Mouse (Mus musculus) hindbrain, embryonic 15.5 days (tissue): ENCODE measurements around the gene Cadps2. TPM values are rescaled to one million over a fixed set of nuclear protein-coding genes. Genes with fewer than 3 reads are reported as not detected.
A peak's percentile ranks its signal among the peaks of the same experiment; 100 is the strongest.

Experiments
- ATAC-seq: fragments of 200-750 bp; cut with Nextera tagmentation; 2 replicates; pipeline ENCODE4 v1.8.0; 2017; ENCODE audit warnings: low read depth, moderate number of reproducible peaks, moderate TSS enrichment; ENCODE audit not compliant: low FRiP score
- H3K27ac ChIP-seq: fragments of 300-500 bp; sonication (generic); replicated peaks from 2 replicates; pipeline ENCODE4 v1.5.1; 2015; ENCODE audit warnings: mild to moderate bottlenecking, inconsistent platforms
- H3K27me3 ChIP-seq: fragments of 300-500 bp; sonication (generic); 2 replicates; pipeline ENCODE4 v1.6.1; 2015; ENCODE audit warnings: control low read depth, inconsistent platforms
- H3K36me3 ChIP-seq: fragments of 300-500 bp; sonication (generic); 2 replicates; pipeline ENCODE4 v1.6.1; 2015; ENCODE audit warnings: control low read depth, inconsistent platforms
- H3K4me1 ChIP-seq: fragments of 300-500 bp; sonication (generic); replicated peaks from 2 replicates; pipeline ENCODE4 v1.6.1; 2015; ENCODE audit warnings: control low read depth, inconsistent platforms
- H3K4me2 ChIP-seq: fragments of 300-500 bp; sonication (generic); 2 replicates; pipeline ENCODE4 v1.6.1; 2015; ENCODE audit warnings: moderate library complexity, mild to moderate bottlenecking, inconsistent platforms
- H3K4me3 ChIP-seq: fragments of 300-500 bp; sonication (generic); 2 replicates; pipeline ENCODE4 v1.5.1; 2015; ENCODE audit warnings: mild to moderate bottlenecking, inconsistent platforms
- H3K9ac ChIP-seq: fragments of 300-500 bp; sonication (generic); 2 replicates; pipeline ENCODE4 v1.6.1; 2015; ENCODE audit warnings: inconsistent platforms
- H3K9me3 ChIP-seq: fragments of 300-500 bp; sonication (generic); 2 replicates; pipeline ENCODE4 v1.6.1; 2016; ENCODE audit warnings: control low read depth, inconsistent platforms
- WGBS: fragments of 180-500 bp; shearing (Covaris S2); methylation state at CpG from one replicate; pipeline ENCODE4 v1.1.7; 2015; 5-methylcytosine and 5-hydroxymethylcytosine counted together
- polyA plus RNA-seq: library from polyadenylated mRNA; unstranded; fragments of >200 nt; fragmentation: Nextera tagmentation; extraction: Ambion mirVana; gene quantifications from 2 replicates; pipeline ENCODE4 v1.2.1, GENCODE M21; 2015

Cadps2 gene
- polyA plus RNA-seq, 1 experiment from 2014 or later, result 13.9 TPM

GRCm38 (mm10) chr6:23837631-23838030 lies 1.6 kb downstream of the Cadps2 start:
- 96% methylated on average over 7 of the region's 7 CpGs for WGBS
- H3K4me2 ChIP-seq, result peak overlapping the region; percentile 93
- peak overlapping the region; percentile 81 for H3K4me3 ChIP-seq
- H3K27ac ChIP-seq, result no peak overlapping the region
- peaks cover 19% of the 10 kb centered on the region for H3K4me1 ChIP-seq
- H3K36me3 ChIP-seq, result no peaks in the 10 kb centered on the region
- peaks cover 26% of the 10 kb centered on the region; the same call in 1 of the 2 replicates for H3K27me3 ChIP-seq
- H3K9me3 ChIP-seq, result no peaks in the 10 kb centered on the region
- H3K9ac ChIP-seq, result no peak overlapping the region
- no peak for ATAC-seq

- no peaks in the 10 kb centered on the region for H3K9me3 ChIP-seq
- H3K4me1 ChIP-seq, result peaks cover 19% of the 10 kb centered on the region
- ATAC-seq, result no peak
- peak overlapping the region; percentile 5; the same call in 1 of the 2 replicates for H3K4me3 ChIP-seq
- H3K36me3 ChIP-seq, result no peaks in the 10 kb centered on the region
- no peak overlapping the region for H3K9ac ChIP-seq
- H3K27ac ChIP-seq, result no peak overlapping the region
- 90% methylated on average over 5 of the region's 5 CpGs for WGBS
- peak overlapping the region; percentile 93 for H3K4me2 ChIP-seq
- peaks cover 26% of the 10 kb centered on the region; the same call in 1 of the 2 replicates for H3K27me3 ChIP-seq
Measured at GRCm38 (mm10) chr6:23837127-23837526, 2.1 kb downstream of the Cadps2 start.

- Histone ChIP-seq H3K27me3 (peaks cover 26% of the 10 kb centered on the region; the same call in 1 of the 2 replicates), H3K36me3 (no peaks in the 10 kb centered on the region), H3K4me2 (peak overlapping the region; percentile 3; the same call in 1 of the 2 replicates), H3K27ac (no peak overlapping the region), H3K4me1 (peaks cover 19% of the 10 kb centered on the region), H3K9ac (no peak overlapping the region), H3K4me3 (no peak overlapping the region), H3K9me3 (no peaks in the 10 kb centered on the region)
- 59% methylated on average over 2 of the region's 2 CpGs for WGBS
- no peak for ATAC-seq
Measured at GRCm38 (mm10) chr6:23836694-23837093, 2.5 kb downstream of the Cadps2 start.

- H3K36me3 ChIP-seq, result no peaks in the 10 kb centered on the region
- peaks cover 19% of the 10 kb centered on the region for H3K4me1 ChIP-seq
- no peaks in the 10 kb centered on the region for H3K9me3 ChIP-seq
- no peak overlapping the region for H3K9ac ChIP-seq
- H3K27me3 ChIP-seq, result peaks cover 22% of the 10 kb centered on the region; the same call in 1 of the 2 replicates
- no peak overlapping the region for H3K4me3 ChIP-seq
- H3K27ac ChIP-seq, result no peak overlapping the region
- H3K4me2 ChIP-seq, result no peak overlapping the region
- WGBS, result 87% methylated on average over 4 of the region's 4 CpGs
- ATAC-seq, result no peak
Measured at GRCm38 (mm10) chr6:23835552-23835951, 3.7 kb downstream of the Cadps2 start.

- H3K27ac ChIP-seq, result no peak overlapping the region
- no peaks in the 10 kb centered on the region for H3K9me3 ChIP-seq
- 44% methylated on average over 3 of the region's 3 CpGs for WGBS
- H3K4me2 ChIP-seq, result no peak overlapping the region
- no peaks in the 10 kb centered on the region for H3K36me3 ChIP-seq
- no peak overlapping the region for H3K4me3 ChIP-seq
- H3K4me1 ChIP-seq, result no peaks in the 10 kb centered on the region
- H3K9ac ChIP-seq, result no peak overlapping the region
- ATAC-seq, result no peak
- H3K27me3 ChIP-seq, result no peaks in the 10 kb centered on the region
Measured at GRCm38 (mm10) chr6:23830741-23831140, 8.5 kb downstream of the Cadps2 start.

GRCm38 (mm10) chr6:23829338-23829737 lies 9.9 kb downstream of the Cadps2 start:
- Histone ChIP-seq H3K4me1 (no peaks in the 10 kb centered on the region), H3K9me3 (no peaks in the 10 kb centered on the region), H3K9ac (no peak overlapping the region), H3K27me3 (no peaks in the 10 kb centered on the region), H3K27ac (no peak overlapping the region), H3K4me2 (no peak overlapping the region), H3K4me3 (no peak overlapping the region), H3K36me3 (no peaks in the 10 kb centered on the region)
- 81% methylated on average over 2 of the region's 2 CpGs for WGBS
- no peak for ATAC-seq

- no peaks in the 10 kb centered on the region for H3K27me3 ChIP-seq
- H3K4me3 ChIP-seq, result no peak overlapping the region
- 83% methylated on average over 5 of the region's 5 CpGs for WGBS
- no peak overlapping the region for H3K9ac ChIP-seq
- no peaks in the 10 kb centered on the region for H3K9me3 ChIP-seq
- ATAC-seq, result no peak
- no peak overlapping the region for H3K4me2 ChIP-seq
- no peaks in the 10 kb centered on the region for H3K36me3 ChIP-seq
- no peak overlapping the region for H3K27ac ChIP-seq
- no peaks in the 10 kb centered on the region for H3K4me1 ChIP-seq
Measured at GRCm38 (mm10) chr6:23821819-23822218, 17.4 kb downstream of the Cadps2 start.

- WGBS, result 69% methylated on average over 1 of the region's 1 CpGs
- no peaks in the 10 kb centered on the region for H3K27me3 ChIP-seq
- no peak overlapping the region for H3K4me2 ChIP-seq
- H3K27ac ChIP-seq, result no peak overlapping the region
- no peaks in the 10 kb centered on the region for H3K4me1 ChIP-seq
- no peak overlapping the region for H3K4me3 ChIP-seq
- no peak for ATAC-seq
- H3K9me3 ChIP-seq, result no peaks in the 10 kb centered on the region
- no peak overlapping the region for H3K9ac ChIP-seq
- no peaks in the 10 kb centered on the region for H3K36me3 ChIP-seq
Measured at GRCm38 (mm10) chr6:23810087-23810486, 29.1 kb downstream of the Cadps2 start.

GRCm38 (mm10) chr6:23809344-23809743 lies 29.9 kb downstream of the Cadps2 start:
- H3K36me3 ChIP-seq, result no peaks in the 10 kb centered on the region
- H3K9me3 ChIP-seq, result no peaks in the 10 kb centered on the region
- no peak overlapping the region for H3K9ac ChIP-seq
- no peaks in the 10 kb centered on the region for H3K4me1 ChIP-seq
- WGBS, result 75% methylated on average over 6 of the region's 6 CpGs
- no peak overlapping the region for H3K4me3 ChIP-seq
- H3K4me2 ChIP-seq, result no peak overlapping the region
- no peak overlapping the region for H3K27ac ChIP-seq
- H3K27me3 ChIP-seq, result no peaks in the 10 kb centered on the region
- ATAC-seq, result no peak

GRCm38 (mm10) chr6:23805333-23805732 lies 33.9 kb downstream of the Cadps2 start:
- 92% methylated on average over 7 of the region's 7 CpGs for WGBS
- no peak overlapping the region for H3K27ac ChIP-seq
- H3K4me1 ChIP-seq, result no peaks in the 10 kb centered on the region
- H3K9me3 ChIP-seq, result no peaks in the 10 kb centered on the region
- H3K9ac ChIP-seq, result no peak overlapping the region
- no peak overlapping the region for H3K4me3 ChIP-seq
- no peaks in the 10 kb centered on the region for H3K36me3 ChIP-seq
- ATAC-seq, result no peak
- H3K4me2 ChIP-seq, result no peak overlapping the region
- no peaks in the 10 kb centered on the region for H3K27me3 ChIP-seq

GRCm38 (mm10) chr6:23791822-23792221 lies 47.4 kb downstream of the Cadps2 start:
- WGBS, result 93% methylated on average over 3 of the region's 3 CpGs
- Histone ChIP-seq H3K4me2 (no peak overlapping the region), H3K36me3 (no peaks in the 10 kb centered on the region), H3K27me3 (no peaks in the 10 kb centered on the region), H3K4me1 (no peaks in the 10 kb centered on the region), H3K9me3 (no peaks in the 10 kb centered on the region), H3K9ac (no peak overlapping the region), H3K27ac (no peak overlapping the region), H3K4me3 (no peak overlapping the region)
- no peak for ATAC-seq

- Histone ChIP-seq H3K4me2 (no peak overlapping the region), H3K27me3 (no peaks in the 10 kb centered on the region), H3K4me3 (no peak overlapping the region), H3K9me3 (no peaks in the 10 kb centered on the region), H3K36me3 (no peaks in the 10 kb centered on the region), H3K4me1 (no peaks in the 10 kb centered on the region), H3K27ac (no peak overlapping the region), H3K9ac (no peak overlapping the region)
- WGBS, result 41% methylated on average over 1 of the region's 1 CpGs
- ATAC-seq, result no peak
Measured at GRCm38 (mm10) chr6:23777641-23778040, 61.6 kb downstream of the Cadps2 start.

- Histone ChIP-seq H3K4me2 (no peak overlapping the region), H3K9ac (no peak overlapping the region), H3K36me3 (no peaks in the 10 kb centered on the region), H3K9me3 (no peaks in the 10 kb centered on the region), H3K4me1 (no peaks in the 10 kb centered on the region), H3K27me3 (no peaks in the 10 kb centered on the region), H3K4me3 (no peak overlapping the region), H3K27ac (no peak overlapping the region)
- 56% methylated on average over 3 of the region's 3 CpGs for WGBS
- ATAC-seq, result peak; percentile 61; the same call in 1 of the 2 replicates
Measured at GRCm38 (mm10) chr6:23762204-23762603, 77.0 kb downstream of the Cadps2 start.
